Mouse (Mus musculus) erythroid progenitor cell, adult 5-6 weeks (primary cell): Measurements from ENCODE around the gene 4933402D24Rik. TPM values are rescaled to one million over a fixed set of nuclear protein-coding genes. Genes with fewer than 3 reads are reported as not detected.

Experiments used
- total RNA-seq, 2 experiments: library from RNA; stranded (forward) in 1 of 2; stranded (reverse) in 1 of 2; fragments of 150-400 nt in 1 of 2; fragments of 186-747, 209-891 nt in 1 of 2; gene quantifications; 2 replicates each; pipeline versions ENCODE4 v1.2.3 to v1.2.4; 2015 to 2017; ENCODE audit warnings: low replicate concordance in 2 of 2

The 4933402D24Rik gene
- total RNA-seq, 2 experiments from 2014 or later: not detected

Other genes with a start within 250 kb of the 4933402D24Rik start
- gene Gm39653, start 153.3 kb downstream of the 4933402D24Rik start, total RNA-seq (2015; ENCODE audit: low replicate concordance): not detected in 2 replicates
- not detected in 2 replicates for gene Gm39653, start 153.3 kb downstream of the 4933402D24Rik start, total RNA-seq (2017; ENCODE audit: low replicate concordance)
- gene Dytn, start 82.3 kb downstream of the 4933402D24Rik start, total RNA-seq (2015; ENCODE audit: low replicate concordance): not detected in 2 replicates
- not detected in 2 replicates for gene Dytn, start 82.3 kb downstream of the 4933402D24Rik start, total RNA-seq (2017; ENCODE audit: low replicate concordance)
- not detected in 2 replicates for gene Mdh1b, start 38.9 kb downstream of the 4933402D24Rik start, total RNA-seq (2015; ENCODE audit: low replicate concordance)
- gene Mdh1b, start 38.9 kb downstream of the 4933402D24Rik start, total RNA-seq (2017; ENCODE audit: low replicate concordance): not detected in 2 replicates
- gene Fastkd2, start 38.7 kb downstream of the 4933402D24Rik start, total RNA-seq (2015; ENCODE audit: low replicate concordance): 7.6 and 46.9 TPM in 2 replicates
- gene Fastkd2, start 38.7 kb downstream of the 4933402D24Rik start, total RNA-seq (2017; ENCODE audit: low replicate concordance): 2.6 and 9.1 TPM in 2 replicates